Mouse (Mus musculus) CH12.LX (cell line): Measurements from ENCODE around the gene Dagla. TPM values are rescaled to one million over a fixed set of nuclear protein-coding genes. Genes with fewer than 3 reads are reported as not detected.

Experiments
- DNase-seq: peaks from one replicate; pipeline ENCODE4 v3.0.0-alpha.2; 2013; ENCODE audit errors: extremely low read depth
- H3K27ac ChIP-seq: 2 replicates; pipeline ENCODE4 v1.5.1; 2012; ENCODE audit warnings: low read depth, mild to moderate bottlenecking, control low read depth, moderate library complexity; ENCODE audit not compliant: insufficient read depth
- H3K27me3 ChIP-seq: replicated peaks from 2 replicates; pipeline ENCODE3; 2012; ENCODE audit warnings: inconsistent platforms
- H3K36me3 ChIP-seq, 2 experiments: replicated peaks in 1 of 2; 2 replicates each; pipeline versions ENCODE3 to v1.6.1; 2012; ENCODE audit warnings: inconsistent platforms in 1 of 2, low read length in 1 of 2, mild to moderate bottlenecking in 1 of 2, mixed read lengths in 1 of 2, moderate library complexity in 1 of 2; ENCODE audit not compliant: control insufficient read depth in 1 of 2, insufficient read depth in 1 of 2
- H3K4me1 ChIP-seq, 2 experiments: 2 replicates each; pipeline ENCODE4 v1.6.1; 2012; ENCODE audit warnings: inconsistent platforms in 1 of 2, moderate library complexity in 1 of 2; ENCODE audit not compliant: insufficient read depth in 2 of 2, control insufficient read depth in 1 of 2
- H3K4me2 ChIP-seq: 2 replicates; pipeline ENCODE4 v1.6.1; 2012; ENCODE audit warnings: low read depth, mild to moderate bottlenecking, control low read depth; ENCODE audit not compliant: poor library complexity, insufficient read depth, severe bottlenecking
- H3K4me3 ChIP-seq, 3 experiments: fragments of 150-350 bp in 1 of 3; sonication (generic) in 1 of 3; replicated peaks in 1 of 3; 2 replicates each; pipeline versions ENCODE3 to v1.5.1; 2011 to 2012; ENCODE audit warnings: low read depth in 2 of 3, low read length in 2 of 3, mild to moderate bottlenecking in 2 of 3, moderate library complexity in 2 of 3, control low read depth in 1 of 3, improper control_type of control experiment in 1 of 3, inconsistent platforms in 1 of 3, mixed read lengths in 1 of 3; ENCODE audit not compliant: poor library complexity in 1 of 3
- H3K79me2 ChIP-seq: replicated peaks from 2 replicates; pipeline ENCODE4 v1.6.1; 2012; ENCODE audit warnings: mild to moderate bottlenecking, moderate library complexity; ENCODE audit not compliant: control insufficient read depth, poor library complexity, insufficient read depth, severe bottlenecking; ENCODE audit errors: extremely low read depth
- H3K9ac ChIP-seq: 2 replicates; pipeline ENCODE4 v1.6.1; 2012; ENCODE audit warnings: low read depth, mild to moderate bottlenecking, control low read depth, moderate library complexity; ENCODE audit not compliant: insufficient read depth
- H3K9me3 ChIP-seq: replicated peaks from 2 replicates; pipeline ENCODE3; 2012; ENCODE audit warnings: low read length, inconsistent platforms, mixed read lengths
- BHLHE40 ChIP-seq: IDR thresholded peaks from 2 replicates; pipeline ENCODE4 v1.6.1; 2011; ENCODE audit warnings: mild to moderate bottlenecking, low read depth, low read length, improper control_type of control experiment
- CHD1 ChIP-seq: IDR thresholded peaks from 2 replicates; pipeline ENCODE4 v1.6.1; 2012; ENCODE audit warnings: low read depth, low read length, improper control_type of control experiment, inconsistent platforms
- CTCF ChIP-seq, 2 experiments: IDR thresholded peaks in 1 of 2; conservative IDR thresholded peaks in 1 of 2; 2 replicates each; pipeline ENCODE4 v1.5.1; 2011 to 2012; ENCODE audit warnings: low read depth in 2 of 2, low read length in 2 of 2, improper control_type of control experiment in 1 of 2, inconsistent platforms in 1 of 2, mild to moderate bottlenecking in 1 of 2, moderate library complexity in 1 of 2
- E2F4 ChIP-seq: IDR thresholded peaks from 2 replicates; pipeline ENCODE4 v1.6.1; 2011; ENCODE audit warnings: low read depth, low read length, improper control_type of control experiment; ENCODE audit not compliant: insufficient replicate concordance
- ETS1 ChIP-seq: conservative IDR thresholded peaks from 2 replicates; pipeline ENCODE4 v1.6.1; 2012; ENCODE audit warnings: low read depth, mild to moderate bottlenecking, inconsistent platforms, low read length, improper control_type of control experiment, moderate library complexity
- GABPA ChIP-seq: IDR thresholded peaks from 2 replicates; pipeline ENCODE4 v1.6.1; 2012; ENCODE audit warnings: low read depth, low read length, improper control_type of control experiment, inconsistent platforms; ENCODE audit not compliant: insufficient replicate concordance
- JUN ChIP-seq: IDR thresholded peaks from 2 replicates; pipeline ENCODE4 v1.6.1; 2011; ENCODE audit warnings: low read depth, mild to moderate bottlenecking, low read length, improper control_type of control experiment, moderate library complexity; ENCODE audit not compliant: insufficient read depth
- KAT2A ChIP-seq: IDR thresholded peaks from 2 replicates; pipeline ENCODE4 v1.6.1; 2012; ENCODE audit warnings: low read length, improper control_type of control experiment, inconsistent platforms; ENCODE audit not compliant: insufficient replicate concordance
- MAX ChIP-seq: IDR thresholded peaks from 2 replicates; pipeline ENCODE4 v1.6.1; 2011; ENCODE audit warnings: low read length, improper control_type of control experiment
- MAZ ChIP-seq: IDR thresholded peaks from 2 replicates; pipeline ENCODE4 v1.6.1; 2012; ENCODE audit warnings: low read depth, mild to moderate bottlenecking, inconsistent platforms, low read length, improper control_type of control experiment, moderate library complexity
- MEF2A ChIP-seq: IDR thresholded peaks from 2 replicates; pipeline ENCODE4 v1.6.1; 2014; ENCODE audit warnings: low read depth, mild to moderate bottlenecking, inconsistent platforms, low read length, improper control_type of control experiment, borderline replicate concordance
- MXI1 ChIP-seq: IDR thresholded peaks from 2 replicates; pipeline ENCODE4 v1.6.1; 2011; ENCODE audit warnings: mild to moderate bottlenecking, low read depth, low read length, improper control_type of control experiment
- MYC ChIP-seq: IDR thresholded peaks from 2 replicates; pipeline ENCODE4 v1.6.1; 2011; ENCODE audit warnings: low read depth, mild to moderate bottlenecking, improper control_type of control experiment, low read length
- NELFE ChIP-seq: IDR thresholded peaks from 2 replicates; pipeline ENCODE4 v1.6.1; 2011; ENCODE audit warnings: low read depth, low read length, improper control_type of control experiment
- POLR2A ChIP-seq: IDR thresholded peaks from 2 replicates; pipeline ENCODE4 v1.6.1; 2011; ENCODE audit warnings: low read depth, mild to moderate bottlenecking, improper control_type of control experiment, low read length
- RAD21 ChIP-seq: IDR thresholded peaks from 2 replicates; pipeline ENCODE4 v1.6.1; 2011; ENCODE audit warnings: low read depth, mild to moderate bottlenecking, low read length, improper control_type of control experiment, moderate library complexity
- SIN3A ChIP-seq: IDR thresholded peaks from 2 replicates; pipeline ENCODE4 v1.6.1; 2012; ENCODE audit warnings: low read length, improper control_type of control experiment, inconsistent platforms
- SMC3 ChIP-seq: IDR thresholded peaks from 2 replicates; pipeline ENCODE4 v1.6.1; 2011; ENCODE audit warnings: low read depth, low read length, improper control_type of control experiment
- TBP ChIP-seq: conservative IDR thresholded peaks from 2 replicates; pipeline ENCODE4 v1.6.1; 2011; ENCODE audit warnings: low read depth, low read length, improper control_type of control experiment
- USF1 ChIP-seq: IDR thresholded peaks from 2 replicates; pipeline ENCODE4 v1.6.1; 2014; ENCODE audit warnings: low read depth, mild to moderate bottlenecking, inconsistent platforms, low read length, improper control_type of control experiment
- USF2 ChIP-seq: conservative IDR thresholded peaks from 2 replicates; pipeline ENCODE4 v1.6.1; 2011; ENCODE audit warnings: low read depth, low read length, improper control_type of control experiment
- ZC3H11A ChIP-seq: IDR thresholded peaks from 2 replicates; pipeline ENCODE4 v1.6.1; 2012; ENCODE audit warnings: low read depth, mild to moderate bottlenecking, inconsistent platforms, low read length, improper control_type of control experiment
- ZKSCAN1 ChIP-seq: IDR thresholded peaks from 2 replicates; pipeline ENCODE4 v1.6.1; 2012; ENCODE audit warnings: low read depth, inconsistent platforms, low read length, improper control_type of control experiment, borderline replicate concordance
- ZMIZ1 ChIP-seq: IDR thresholded peaks from 2 replicates; pipeline ENCODE4 v1.6.1; 2012; ENCODE audit warnings: low read depth, mild to moderate bottlenecking, inconsistent platforms, low read length, improper control_type of control experiment
- dilution Hi-C: fragments of 300-500 bp; cut with MboI; formaldehyde crosslinking; loops from 2 replicates; pipeline ENCODE4 v1.14.3; 2020; ENCODE audit warnings: low sequenced_read_pairs; ENCODE audit not compliant: extremely low pct_unique_long_range_greater_than_20kb, extremely low pct_ligation_motif_present
- in situ Hi-C: fragments of 300-500 bp; cut with MboI; formaldehyde crosslinking; loops from 3 replicates; pipeline ENCODE4 v1.14.3; 2019; ENCODE audit warnings: low sequenced_read_pairs, low pct_ligation_motif_present, low pct_unique_long_range_greater_than_20kb, mixed read lengths
- polyA plus RNA-seq: library from polyadenylated mRNA; unstranded; fragments of >175 nt; gene quantifications from 2 replicates; pipeline ENCODE4 v1.2.1, GENCODE M21; 2012; ENCODE audit warnings: low read depth; ENCODE audit not compliant: insufficient read length
- total RNA-seq, 2 experiments: library from RNA; depleted of rRNA; stranded (reverse); fragments of 300-350 nt in 1 of 2; fragments of >200 nt in 1 of 2; gene quantifications; 2 replicates each; pipeline ENCODE4 v1.2.3; 2012 to 2014

Gene Dagla
- total and polyA plus RNA-seq, 3 experiments: 0.21 to 0.55 TPM; not detected in 1

DNA sequence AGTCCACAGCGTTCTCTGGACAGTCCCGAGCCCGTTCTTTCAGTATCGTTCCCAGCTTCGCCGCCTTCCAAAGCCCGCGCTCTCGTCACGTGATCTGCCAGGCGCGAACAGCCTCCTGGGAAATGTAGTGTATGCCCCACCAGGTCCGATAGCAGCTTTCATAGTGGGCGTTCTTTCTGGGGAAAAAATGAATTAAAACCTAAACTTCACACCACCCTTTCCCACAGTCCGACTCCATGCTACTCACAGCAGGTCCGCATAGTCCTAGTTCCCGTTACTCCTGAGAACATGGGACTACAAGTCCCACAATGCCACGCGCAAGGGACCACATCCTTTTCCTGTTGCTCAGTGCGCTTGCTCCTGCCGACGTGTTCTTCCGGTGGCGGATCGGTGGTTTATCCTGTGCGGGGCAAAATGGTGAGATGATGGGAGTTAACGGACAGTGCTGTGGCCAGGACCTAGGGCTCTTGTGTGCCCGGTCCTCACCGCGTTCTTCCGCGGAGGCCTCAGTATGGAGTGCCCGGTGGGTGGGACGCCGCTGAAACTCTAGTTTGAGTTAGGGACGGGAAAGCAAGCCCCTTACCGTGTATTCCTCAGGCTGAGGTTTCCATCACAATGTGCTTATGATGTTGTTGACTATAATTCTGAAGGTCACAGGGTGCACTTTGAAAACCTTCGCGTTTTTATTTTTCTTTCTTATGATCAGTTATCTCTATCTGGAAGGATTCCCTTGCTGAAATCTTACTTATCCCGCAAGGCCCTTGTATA is 100.6 kb downstream of the Dagla start, which contains the start of the genes Tmem258 and Fen1 (continued):
- TF ChIP-seq MYC (0 out of 2 replicates have a peak, but pooled peaks have one; percentile 37), NELFE (peak; percentile 72), TBP (peak; percentile 72; the same call in 1 of the 2 replicates), RAD21 (no peak), USF2 (peak; percentile 94), ZC3H11A (no peak)
- TF ChIP-seq, all 38 proteins: peak for 18

DNA sequence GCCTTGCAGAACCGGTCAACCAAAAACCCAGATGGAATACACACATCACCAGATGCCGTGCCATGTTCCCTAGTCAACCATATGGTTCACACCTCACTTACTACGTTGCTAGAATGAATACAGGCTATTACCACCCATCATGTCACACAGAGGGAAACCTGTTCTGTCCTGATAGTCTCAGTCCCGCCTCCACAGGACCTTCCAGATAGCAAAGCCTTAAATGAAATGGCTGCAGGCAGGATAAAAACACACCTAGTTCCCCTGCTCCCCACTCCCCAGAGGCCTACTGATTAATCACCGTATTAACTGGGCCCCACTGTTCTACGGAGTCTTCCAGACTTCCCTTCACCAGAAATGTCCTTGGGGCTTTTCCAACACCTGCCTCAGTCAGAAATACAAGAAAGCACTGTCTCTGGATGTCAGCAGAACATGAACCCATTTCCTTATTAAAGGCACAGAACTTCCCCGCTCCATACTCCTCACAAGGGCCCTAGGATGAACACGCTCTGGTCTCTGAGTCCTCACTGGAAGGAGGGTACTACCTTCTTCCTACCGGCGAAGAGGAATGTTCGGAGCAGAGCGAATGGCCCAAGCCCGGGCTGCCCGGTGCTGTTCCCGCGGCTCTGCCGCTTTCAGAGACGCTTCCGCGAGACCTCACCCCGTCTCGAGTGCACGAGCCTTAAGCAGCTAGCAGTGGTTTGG is 101.4 kb downstream of the Dagla start:
- dilution Hi-C loops: no loop called here

DNA sequence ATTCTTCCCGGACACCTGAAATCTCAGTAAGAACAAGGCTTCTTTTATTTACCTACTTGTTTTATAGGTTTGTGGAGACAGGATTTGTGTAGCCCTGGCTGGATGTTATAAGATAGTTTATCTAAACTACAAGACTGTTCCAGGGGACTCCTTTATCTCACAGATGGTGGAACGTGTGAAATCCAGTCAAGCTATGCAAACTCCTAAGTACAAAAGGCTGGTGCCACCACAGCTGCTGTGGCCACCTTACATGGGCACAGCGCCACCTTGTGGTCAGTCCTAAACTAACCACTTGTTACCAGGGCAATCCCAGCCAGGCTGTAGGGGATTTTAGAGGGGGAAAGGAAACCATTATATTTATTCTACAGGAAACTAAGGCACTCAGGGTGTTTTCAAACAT is 106.0 kb downstream of the Dagla start:
- no peaks in the 10 kb centered on the region for H3K27me3 ChIP-seq
- no peak overlapping the region for H3K27ac ChIP-seq
- peaks cover 0 to 14% of the 10 kb centered on the region in 2 experiments; a peak in 2 of 4 replicates for H3K4me1 ChIP-seq
- H3K9me3 ChIP-seq: no peaks in the 10 kb centered on the region
- H3K36me3 ChIP-seq: peaks cover 50 to 80% of the 10 kb centered on the region in 2 experiments
- H3K79me2 ChIP-seq: peaks cover 30% of the 10 kb centered on the region
- no peak overlapping the region for H3K9ac ChIP-seq
- DNase-seq: peak; percentile 80
- H3K4me2 ChIP-seq: no peak overlapping the region
- dilution Hi-C loops: no loop called here
- no peak overlapping the region for H3K4me3 ChIP-seq
- in situ Hi-C loops: no loop called here
- TF ChIP-seq NELFE (peak; percentile 31; the same call in 1 of the 2 replicates), MEF2A (no peak), SMC3 (peak; percentile 69), E2F4 (0 out of 2 replicates have a peak, but pooled peaks have one; percentile 26), RAD21 (peak; percentile 68), BHLHE40 (no peak), CHD1 (no peak), KAT2A (no peak), CTCF (conservative IDR thresholded peaks at IDR 0.05 in 1 of 2, IDR thresholded peaks at IDR 0.05 in 1 of 2; ENCODE audit: low read depth in 2 of 2, low read length in 2 of 2) (peak; percentile 71 to 89), USF2 (no peak)
- TF ChIP-seq, all 38 proteins: peak for 5

More for the DNA sequence above, 101.4 kb downstream of the Dagla start:
- peak; percentile 31 for DNase-seq
- in situ Hi-C loops: loop anchor here (5.0 to 10.0 kb wide), 2 partner anchors 168 to 291 kb away; no protein-coding TSS in a partner anchor
- no peak for TF ChIP-seq USF1
- TF ChIP-seq ZMIZ1: no peak
- TF ChIP-seq MEF2A: no peak
- no peak for TF ChIP-seq ETS1
- no peak for TF ChIP-seq MAZ
- TF ChIP-seq ZKSCAN1: no peak
- TF ChIP-seq KAT2A: no peak
- TF ChIP-seq GABPA: no peak
- no peak for TF ChIP-seq SMC3
- no peak for TF ChIP-seq JUN
- no peak for TF ChIP-seq RAD21
- TF ChIP-seq MAX: no peak
- TF ChIP-seq MXI1: no peak
- no peak for TF ChIP-seq SIN3A
- TF ChIP-seq MYC: no peak
- no peak for TF ChIP-seq POLR2A
- Histone ChIP-seq H3K27ac (peak overlapping the region; percentile 74; the same call in 1 of the 2 replicates), H3K4me1 (peaks cover 0 to 25% of the 10 kb centered on the region in 2 experiments; a peak in 2 of 4 replicates), H3K36me3 (peaks cover 46 to 66% of the 10 kb centered on the region in 2 experiments), H3K4me3 (peak overlapping the region; percentile 92 to 100 (median 99)), H3K9me3 (no peaks in the 10 kb centered on the region), H3K9ac (peak overlapping the region; percentile 99), H3K4me2 (peak overlapping the region; percentile 69), H3K79me2 (peaks cover 47% of the 10 kb centered on the region), H3K27me3 (no peaks in the 10 kb centered on the region)
